Mouse (Mus musculus): ENCODE measurements around the gene Olfr592. TPM values are rescaled to one million over a fixed set of nuclear protein-coding genes. Genes with fewer than 3 reads are reported as not detected.

Olfr592 gene
- polyA plus RNA-seq, 1 experiment from 2014 or later = not detected

Other genes starting within 250 kb of the Olfr592 start
- not detected in 2 replicates for gene Olfr573-ps1, start 242.2 kb upstream of the Olfr592 start, polyA plus RNA-seq (2014; fragmentation: Nextera tagmentation; extraction: Ambion mirVana)
- not detected in 2 replicates for gene Olfr574, start 236.3 kb upstream of the Olfr592 start, polyA plus RNA-seq (2014; fragmentation: Nextera tagmentation; extraction: Ambion mirVana)
- not detected in 2 replicates for gene Olfr575, start 226.0 kb upstream of the Olfr592 start, polyA plus RNA-seq (2014; fragmentation: Nextera tagmentation; extraction: Ambion mirVana)
- not detected in 2 replicates for gene Olfr576, start 222.1 kb upstream of the Olfr592 start, polyA plus RNA-seq (2014; fragmentation: Nextera tagmentation; extraction: Ambion mirVana)
- not detected in 2 replicates for gene Olfr577, start 208.9 kb upstream of the Olfr592 start, polyA plus RNA-seq (2014; fragmentation: Nextera tagmentation; extraction: Ambion mirVana)
- not detected in 2 replicates for gene Olfr578, start 195.5 kb upstream of the Olfr592 start, polyA plus RNA-seq (2014; fragmentation: Nextera tagmentation; extraction: Ambion mirVana)
- gene Olfr582, start 146.8 kb upstream of the Olfr592 start, polyA plus RNA-seq (2014; fragmentation: Nextera tagmentation; extraction: Ambion mirVana) = not detected in 2 replicates
- not detected in 2 replicates for gene Olfr583, start 133.5 kb upstream of the Olfr592 start, polyA plus RNA-seq (2014; fragmentation: Nextera tagmentation; extraction: Ambion mirVana)
- gene Olfr584, start 102.9 kb upstream of the Olfr592 start, polyA plus RNA-seq (2014; fragmentation: Nextera tagmentation; extraction: Ambion mirVana) = not detected in 2 replicates
- gene Olfr585, start 87.1 kb upstream of the Olfr592 start, polyA plus RNA-seq (2014; fragmentation: Nextera tagmentation; extraction: Ambion mirVana) = not detected in 2 replicates
- gene Olfr586, start 59.2 kb upstream of the Olfr592 start, polyA plus RNA-seq (2014; fragmentation: Nextera tagmentation; extraction: Ambion mirVana) = not detected in 2 replicates
- not detected in 2 replicates for gene Olfr588-ps1, start 43.9 kb upstream of the Olfr592 start, polyA plus RNA-seq (2014; fragmentation: Nextera tagmentation; extraction: Ambion mirVana)
- gene Olfr589, start 28.4 kb upstream of the Olfr592 start, polyA plus RNA-seq (2014; fragmentation: Nextera tagmentation; extraction: Ambion mirVana) = not detected in 2 replicates
- gene Olfr591, start 6.5 kb upstream of the Olfr592 start, polyA plus RNA-seq (2014; fragmentation: Nextera tagmentation; extraction: Ambion mirVana) = not detected in 2 replicates
- not detected in 2 replicates for gene Olfr593, start 27.1 kb downstream of the Olfr592 start, polyA plus RNA-seq (2014; fragmentation: Nextera tagmentation; extraction: Ambion mirVana)
- gene Olfr594, start 32.2 kb downstream of the Olfr592 start, polyA plus RNA-seq (2014; fragmentation: Nextera tagmentation; extraction: Ambion mirVana) = not detected in 2 replicates
- not detected in 2 replicates for gene Usp17ld, start 67.7 kb downstream of the Olfr592 start, polyA plus RNA-seq (2014; fragmentation: Nextera tagmentation; extraction: Ambion mirVana)
- not detected in 2 replicates for gene Olfr596, start 120.8 kb downstream of the Olfr592 start, polyA plus RNA-seq (2014; fragmentation: Nextera tagmentation; extraction: Ambion mirVana)
- not detected in 2 replicates for gene Olfr597, start 131.5 kb downstream of the Olfr592 start, polyA plus RNA-seq (2014; fragmentation: Nextera tagmentation; extraction: Ambion mirVana)
- gene Olfr598, start 138.8 kb downstream of the Olfr592 start, polyA plus RNA-seq (2014; fragmentation: Nextera tagmentation; extraction: Ambion mirVana) = not detected in 2 replicates
- not detected in 2 replicates for gene Olfr599, start 151.1 kb downstream of the Olfr592 start, polyA plus RNA-seq (2014; fragmentation: Nextera tagmentation; extraction: Ambion mirVana)
- gene Olfr600, start 164.9 kb downstream of the Olfr592 start, polyA plus RNA-seq (2014; fragmentation: Nextera tagmentation; extraction: Ambion mirVana) = not detected in 2 replicates
- gene Olfr601, start 177.9 kb downstream of the Olfr592 start, polyA plus RNA-seq (2014; fragmentation: Nextera tagmentation; extraction: Ambion mirVana) = not detected in 2 replicates
- not detected in 2 replicates for gene Olfr603, start 201.4 kb downstream of the Olfr592 start, polyA plus RNA-seq (2014; fragmentation: Nextera tagmentation; extraction: Ambion mirVana)
- not detected in 2 replicates for gene Usp17lc, start 230.3 kb downstream of the Olfr592 start, polyA plus RNA-seq (2014; fragmentation: Nextera tagmentation; extraction: Ambion mirVana)

All from hindbrain, embryonic 11.5 days (tissue).